Mouse (Mus musculus): ENCODE results near the gene Eif2ak3. TPM values are rescaled to one million over a fixed set of nuclear protein-coding genes. Genes with fewer than 3 reads are reported as not detected.

Eif2ak3 gene
- 5.2 and 6.2 TPM in 2 replicates for polyA plus RNA-seq (2016; fragmentation: Nextera tagmentation; extraction: Ambion mirVana)

DNA sequence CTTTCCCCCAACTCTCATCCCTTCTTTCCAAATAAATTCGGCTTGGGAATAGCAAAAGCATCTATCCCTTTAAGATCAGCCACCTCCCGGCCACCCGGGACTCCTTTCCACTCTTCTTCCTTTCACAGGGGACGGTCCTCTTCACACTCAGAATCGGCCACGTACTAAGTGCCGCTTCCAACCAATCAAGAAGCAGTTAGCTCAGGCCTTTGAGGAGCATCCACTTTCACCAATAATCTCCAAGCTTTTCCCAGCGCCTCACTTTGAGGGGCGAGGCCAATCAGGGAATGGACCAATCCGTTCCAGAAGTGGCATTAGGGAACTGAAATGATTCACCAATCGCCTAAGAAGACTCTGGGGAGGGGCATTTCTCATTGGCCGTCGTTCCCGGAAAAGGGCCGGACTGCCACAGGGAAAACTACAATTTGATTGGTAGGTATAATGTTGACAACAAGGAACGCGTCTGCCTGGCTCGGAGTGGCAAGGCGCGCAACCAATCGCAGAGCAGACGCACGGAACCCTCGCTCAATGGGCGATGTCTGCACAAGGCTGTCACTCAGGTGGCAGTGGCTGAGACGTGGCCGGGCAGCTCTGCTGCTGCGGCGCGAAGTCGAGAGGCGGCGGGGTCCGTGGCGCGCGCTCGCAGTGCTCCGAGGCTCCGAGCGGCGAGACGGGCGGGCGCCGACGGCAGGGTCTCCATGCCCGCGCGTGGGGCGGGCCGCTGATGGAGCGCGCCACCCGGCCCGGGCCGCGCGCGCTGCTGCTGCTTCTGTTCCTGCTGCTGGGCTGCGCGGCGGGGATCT, at the start of gene Eif2ak3:
TSS of gene Eif2ak3 (plus strand) at position 514 of the 803 bp plus-strand sequence.
- H3K36me3 ChIP-seq, result peaks cover 3% of the 10 kb centered on the region; the same call in 1 of the 2 replicates
- H3K9me3 ChIP-seq (replicated peaks), result no peaks in the 10 kb centered on the region
- peak within 1 kb of the TSS; percentile 91 for H3K4me2 ChIP-seq
- H3K9ac ChIP-seq, result peak within 1 kb of the TSS; percentile 92
- peak; percentile 97 for ATAC-seq
- under 1% methylated on average over 63 of the region's 63 CpGs for WGBS (ENCODE audit: insufficient replicate concordance)
- peak within 1 kb of the TSS; percentile 84 for H3K27ac ChIP-seq
- peak within 1 kb of the TSS; percentile 93 for H3K4me3 ChIP-seq
- H3K4me1 ChIP-seq, result peaks cover 35% of the 10 kb centered on the region
- H3K27me3 ChIP-seq (replicated peaks), result no peaks in the 10 kb centered on the region

- Histone ChIP-seq H3K36me3 (no peaks in the 10 kb centered on the region), H3K4me1 (peaks cover 52% of the 10 kb centered on the region), H3K4me2 (no peak overlapping the region), H3K9ac (no peak overlapping the region), H3K9me3 (replicated peaks) (no peaks in the 10 kb centered on the region), H3K27ac (peak overlapping the region; percentile 45; the same call in 1 of the 2 replicates), H3K27me3 (replicated peaks) (no peaks in the 10 kb centered on the region), H3K4me3 (no peak overlapping the region)
- ATAC-seq, result no peak
- 49% methylated on average over 6 of the region's 6 CpGs for WGBS (ENCODE audit: insufficient replicate concordance)
These were observed 47.4 kb upstream of the Eif2ak3 start for GRCm38 (mm10) chr6:70796940-70797339.

- Histone ChIP-seq H3K4me2 (peak overlapping the region; percentile 44), H3K4me1 (peaks cover 50% of the 10 kb centered on the region), H3K9me3 (replicated peaks) (no peaks in the 10 kb centered on the region), H3K36me3 (no peaks in the 10 kb centered on the region), H3K4me3 (no peak overlapping the region), H3K9ac (no peak overlapping the region), H3K27me3 (replicated peaks) (no peaks in the 10 kb centered on the region), H3K27ac (peak overlapping the region; percentile 45; the same call in 1 of the 2 replicates)
- 13% methylated on average over 9 of the region's 9 CpGs for WGBS (ENCODE audit: insufficient replicate concordance)
- peak; percentile 74 for ATAC-seq
These were observed 46.6 kb upstream of the Eif2ak3 start for GRCm38 (mm10) chr6:70797581-70798251.

DNA sequence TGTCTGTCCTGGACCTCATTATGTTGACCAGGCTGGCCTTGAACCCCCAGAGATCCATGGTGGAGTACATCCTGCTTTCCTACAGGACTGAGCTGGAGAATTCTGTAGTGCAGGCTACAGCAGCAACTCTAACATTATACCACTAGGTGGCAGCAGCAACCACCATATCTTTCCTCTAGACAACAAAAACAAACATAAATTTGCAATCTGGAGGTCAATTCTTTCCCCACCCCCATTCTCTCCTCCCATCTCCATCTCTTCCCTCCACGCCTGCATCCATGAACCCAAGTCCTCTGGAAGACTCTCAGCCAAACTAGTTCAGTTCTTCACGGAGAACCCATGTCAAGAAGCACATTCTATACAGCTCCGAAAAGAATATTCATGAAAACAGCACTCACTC, 39.7 kb upstream of the Eif2ak3 start:
- peak overlapping the region; percentile 60; the same call in 1 of the 2 replicates for H3K27ac ChIP-seq
- peak overlapping the region; percentile 37 for H3K4me3 ChIP-seq
- whole genome bisulfite sequencing (ENCODE audit: insufficient replicate concordance), result 18% methylated on average over 3 of the region's 3 CpGs
- ATAC-seq, result peak; percentile 27
- H3K9me3 ChIP-seq (replicated peaks), result no peaks in the 10 kb centered on the region
- H3K9ac ChIP-seq, result no peak overlapping the region; the same call in 1 of the 2 replicates
- no peaks in the 10 kb centered on the region for H3K36me3 ChIP-seq
- peaks cover 17% of the 10 kb centered on the region for H3K4me1 ChIP-seq
- no peaks in the 10 kb centered on the region for H3K27me3 ChIP-seq (replicated peaks)
- peak overlapping the region; percentile 68 for H3K4me2 ChIP-seq

DNA sequence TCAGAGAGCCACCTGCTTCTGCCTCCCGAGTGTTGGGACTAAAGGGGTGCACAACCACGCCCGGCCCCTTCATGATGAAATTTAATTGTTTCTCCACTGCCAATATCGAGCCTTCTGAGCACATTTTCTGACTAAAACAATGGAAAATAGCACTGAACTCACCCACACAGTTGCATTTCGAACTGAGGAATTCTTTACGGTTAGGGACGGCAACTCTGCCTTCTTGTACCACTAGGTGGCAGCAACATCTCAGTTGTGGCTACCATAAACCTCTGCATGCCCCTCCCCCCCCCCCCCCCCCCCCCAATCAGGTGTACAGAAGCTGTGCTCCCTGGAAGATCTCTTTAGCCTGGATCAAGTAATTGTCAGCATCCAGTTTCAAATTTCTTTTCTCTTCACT, 39.0 kb upstream of the Eif2ak3 start:
- Histone ChIP-seq H3K9ac (peak overlapping the region; percentile 44; the same call in 1 of the 2 replicates), H3K4me1 (peaks cover 17% of the 10 kb centered on the region), H3K27ac (0 out of 2 replicates have a peak overlapping the region, but pooled peaks have one; percentile 60), H3K4me2 (peak overlapping the region; percentile 68), H3K27me3 (replicated peaks) (no peaks in the 10 kb centered on the region), H3K4me3 (peak overlapping the region; percentile 37), H3K36me3 (no peaks in the 10 kb centered on the region), H3K9me3 (replicated peaks) (no peaks in the 10 kb centered on the region)
- WGBS (ENCODE audit: insufficient replicate concordance), result 6% methylated on average over 7 of the region's 7 CpGs
- ATAC-seq, result peak; percentile 69

DNA sequence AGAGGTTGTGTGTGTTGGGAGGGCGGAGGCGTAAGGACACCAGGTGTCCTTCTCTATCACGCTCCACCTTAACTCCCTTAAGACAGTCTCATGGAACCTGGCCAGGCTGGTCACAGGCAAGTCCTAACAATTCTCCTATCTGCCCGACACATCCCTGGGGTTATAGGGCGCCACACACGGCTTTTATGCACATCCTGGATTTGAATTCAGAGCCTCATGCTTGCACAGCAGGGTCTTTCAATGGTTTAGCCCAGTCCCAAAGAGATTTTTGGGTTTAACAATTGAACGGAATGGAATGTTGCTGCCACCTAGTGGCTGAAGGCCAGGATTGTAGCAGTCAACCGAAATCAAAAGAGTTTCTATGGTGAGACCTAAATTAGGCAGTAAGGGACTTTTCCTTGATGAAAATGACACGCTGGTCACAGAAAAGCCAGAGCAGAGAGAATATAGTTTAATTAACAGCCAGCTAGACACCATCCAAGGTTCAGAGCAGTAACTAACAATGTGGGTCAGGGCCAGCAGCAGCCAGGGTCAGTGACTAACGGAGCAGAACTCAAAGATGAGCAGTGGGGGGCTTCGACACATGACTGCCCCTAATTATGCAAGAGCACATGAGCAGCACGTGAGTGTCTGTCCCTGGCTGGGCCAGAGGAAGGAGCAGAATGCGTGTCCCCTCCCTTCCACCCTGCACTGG, 38.3 kb upstream of the Eif2ak3 start:
- Histone ChIP-seq H3K9ac (no peak overlapping the region), H3K4me1 (peaks cover 24% of the 10 kb centered on the region), H3K27ac (no peak overlapping the region), H3K27me3 (replicated peaks) (no peaks in the 10 kb centered on the region), H3K36me3 (no peaks in the 10 kb centered on the region), H3K4me3 (no peak overlapping the region), H3K4me2 (peak overlapping the region; percentile 68), H3K9me3 (replicated peaks) (no peaks in the 10 kb centered on the region)
- 23% methylated on average over 13 of the region's 13 CpGs for WGBS (ENCODE audit: insufficient replicate concordance)
- ATAC-seq, result peak; percentile 54

GRCm38 (mm10) chr6:70806514-70806912, 37.8 kb upstream of the Eif2ak3 start:
- no peak overlapping the region for H3K4me2 ChIP-seq
- no peak overlapping the region for H3K9ac ChIP-seq
- no peak for ATAC-seq
- no peaks in the 10 kb centered on the region for H3K9me3 ChIP-seq (replicated peaks)
- no peak overlapping the region for H3K27ac ChIP-seq
- H3K4me1 ChIP-seq, result peaks cover 29% of the 10 kb centered on the region
- no peaks in the 10 kb centered on the region for H3K27me3 ChIP-seq (replicated peaks)
- 55% methylated on average over 1 of the region's 1 CpGs for WGBS (ENCODE audit: insufficient replicate concordance)
- no peaks in the 10 kb centered on the region for H3K36me3 ChIP-seq
- no peak overlapping the region for H3K4me3 ChIP-seq

DNA sequence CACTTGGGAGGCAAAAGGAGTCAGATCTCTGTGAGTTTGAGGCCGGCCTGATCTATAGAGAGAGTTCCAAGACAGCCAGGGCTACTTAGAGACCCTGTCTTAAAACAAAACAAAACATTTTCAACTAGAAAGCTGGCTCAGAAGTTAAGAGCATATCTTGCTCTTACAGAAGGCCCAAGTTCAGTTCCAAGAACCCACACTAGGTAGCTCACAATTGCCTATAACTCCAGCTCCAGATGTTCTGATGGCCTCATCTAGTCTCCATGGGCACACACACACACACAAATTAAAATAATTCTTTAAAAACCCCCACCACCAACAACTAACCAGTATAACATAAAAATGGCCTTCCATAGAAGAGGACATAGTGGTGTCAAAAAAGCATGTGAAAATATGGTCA, 33.8 kb upstream of the Eif2ak3 start:
- ATAC-seq, result peak; percentile 70
- no peaks in the 10 kb centered on the region for H3K9me3 ChIP-seq (replicated peaks)

GRCm38 (mm10) chr6:70811557-70812525, 32.5 kb upstream of the Eif2ak3 start:
- H3K4me2 ChIP-seq, result no peak overlapping the region
- no peaks in the 10 kb centered on the region for H3K27me3 ChIP-seq (replicated peaks)
- H3K4me3 ChIP-seq, result no peak overlapping the region
- H3K36me3 ChIP-seq, result no peaks in the 10 kb centered on the region
- peaks cover 24% of the 10 kb centered on the region for H3K4me1 ChIP-seq
- H3K27ac ChIP-seq, result peak overlapping the region; percentile 60; the same call in 1 of the 2 replicates
- no peak for ATAC-seq
- no peaks in the 10 kb centered on the region for H3K9me3 ChIP-seq (replicated peaks)
- 15% methylated on average over 6 of the region's 6 CpGs for WGBS (ENCODE audit: insufficient replicate concordance)
- H3K9ac ChIP-seq, result no peak overlapping the region

More for the DNA sequence above, 33.8 kb upstream of the Eif2ak3 start:
- Histone ChIP-seq H3K4me2 (no peak overlapping the region), H3K27me3 (replicated peaks) (no peaks in the 10 kb centered on the region), H3K9ac (no peak overlapping the region), H3K36me3 (no peaks in the 10 kb centered on the region), H3K27ac (peak overlapping the region; percentile 27; the same call in 1 of the 2 replicates), H3K4me1 (peaks cover 32% of the 10 kb centered on the region), H3K4me3 (no peak overlapping the region)
- WGBS (ENCODE audit: insufficient replicate concordance), result 48% methylated on average over 1 of the region's 1 CpGs

DNA sequence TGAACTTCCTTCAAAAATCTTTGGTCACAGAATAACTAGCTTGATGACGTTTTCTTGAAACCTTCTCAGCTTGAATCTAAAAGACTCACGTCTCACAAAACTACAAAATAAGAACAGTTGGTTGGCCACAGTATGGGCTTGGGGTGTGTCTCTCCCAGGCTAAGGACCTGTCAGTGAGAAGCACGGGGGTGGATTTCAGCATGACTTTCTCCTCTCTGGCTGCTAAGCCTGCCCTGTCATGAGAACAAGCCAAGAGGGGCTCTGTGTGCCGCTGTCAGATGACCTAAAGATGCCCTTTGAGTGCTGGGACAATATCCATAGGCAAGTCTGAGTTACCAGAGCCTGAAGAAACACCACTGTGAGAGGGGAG, 31.8 kb upstream of the Eif2ak3 start:
- Histone ChIP-seq H3K4me2 (no peak overlapping the region), H3K27me3 (replicated peaks) (no peaks in the 10 kb centered on the region), H3K27ac (0 out of 2 replicates have a peak overlapping the region, but pooled peaks have one; percentile 26), H3K4me3 (no peak overlapping the region), H3K36me3 (no peaks in the 10 kb centered on the region), H3K9me3 (replicated peaks) (no peaks in the 10 kb centered on the region), H3K9ac (no peak overlapping the region), H3K4me1 (peaks cover 24% of the 10 kb centered on the region)
- 43% methylated on average over 4 of the region's 4 CpGs for WGBS (ENCODE audit: insufficient replicate concordance)
- no peak for ATAC-seq
